Mouse (Mus musculus): Measurements from ENCODE around the gene Krt20.

DNA sequence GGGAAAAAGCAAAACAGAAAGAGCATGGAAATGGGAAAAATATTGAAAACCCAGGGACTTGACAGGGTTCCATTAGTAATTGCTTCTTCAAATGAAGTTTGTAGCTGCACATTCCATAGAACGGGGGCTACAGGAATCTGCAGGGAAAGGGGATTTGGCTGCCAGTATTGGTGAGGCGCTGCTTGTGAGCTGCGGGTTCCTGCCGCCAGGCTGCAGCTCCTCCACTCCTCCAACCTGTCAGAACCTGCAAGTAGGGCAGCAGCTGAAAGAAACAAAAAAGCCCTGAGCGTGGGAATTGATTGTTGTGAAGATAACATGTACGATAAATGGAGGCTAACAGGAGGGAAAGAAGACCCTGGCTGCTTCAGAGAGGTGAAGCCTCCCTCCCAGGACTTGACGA, 47.1 kb downstream of the Krt20 start:
- no peak for TF ChIP-seq CEBPB (IDR thresholded peaks at IDR 0.05; ENCODE audit: low read depth)
- TF ChIP-seq CTCF (IDR thresholded peaks at IDR 0.05; ENCODE audit: control insufficient read depth, insufficient read depth, insufficient read length), result no peak
- TF ChIP-seq MAX (IDR thresholded peaks at IDR 0.05), result no peak
